Mouse (Mus musculus): Measurements from ENCODE around the gene Ugt1a6a. TPM values are rescaled to one million over a fixed set of nuclear protein-coding genes. Genes with fewer than 3 reads are reported as not detected.

The Ugt1a6a gene
- polyA plus RNA-seq, 1 experiment from 2014 or later, result 0.80 TPM

DNA sequence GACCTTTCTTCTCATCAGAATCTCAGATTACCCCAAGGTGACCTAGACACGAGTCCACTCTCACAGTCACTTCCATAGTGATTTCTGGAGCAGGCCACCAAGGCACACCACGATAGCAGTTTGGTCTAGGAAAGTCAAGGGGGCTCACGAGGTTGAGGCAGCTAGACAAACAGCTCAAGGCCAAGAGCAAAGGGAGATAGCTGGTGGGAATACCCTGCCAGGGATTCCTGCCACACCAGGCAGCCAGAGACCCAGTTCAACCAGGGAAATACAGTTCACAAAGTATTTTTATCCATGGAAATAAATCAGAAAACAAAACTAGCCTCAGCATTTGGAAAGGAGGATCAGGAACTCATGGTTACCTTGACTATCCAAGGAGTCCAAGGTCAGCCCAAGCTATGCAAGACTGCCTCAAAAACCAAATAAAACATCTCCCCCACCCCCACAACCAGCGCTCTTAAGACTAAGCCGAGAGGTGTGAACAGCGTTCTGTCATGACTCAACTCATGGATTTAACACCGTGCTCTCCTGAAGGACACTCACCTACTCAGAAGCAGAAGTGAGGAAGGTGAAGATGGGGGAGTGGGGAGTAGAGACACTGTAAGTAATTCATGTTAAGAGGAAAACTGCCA is 129.7 kb downstream of the Ugt1a6a start:
- no peak overlapping the region for H3K4me2 ChIP-seq
- ATAC-seq (replicated peaks; ENCODE audit: low FRiP score) (no peak), DNase-seq (ENCODE audit: low spot score) (no peak)
- H3K9ac ChIP-seq (ENCODE audit: low read depth, low read length), result no peak overlapping the region
- H3K4me3 ChIP-seq (ENCODE audit: low read depth, low read length), result no peak overlapping the region
- H3K27me3 ChIP-seq (replicated peaks; ENCODE audit: control insufficient read depth, insufficient read depth, low read length), result no peaks in the 10 kb centered on the region
- peaks cover 21% of the 10 kb centered on the region for H3K9me3 ChIP-seq (ENCODE audit: control insufficient read depth, low read length)
- H3K4me1 ChIP-seq (replicated peaks; ENCODE audit: control insufficient read depth, insufficient read depth, low read length), result peaks cover 32% of the 10 kb centered on the region
- 86% methylated on average over 7 of the region's 7 CpGs for WGBS
- H3K36me3 ChIP-seq (ENCODE audit: control insufficient read depth, insufficient read depth, low read length), result peaks cover 88% of the 10 kb centered on the region
- H3K27ac ChIP-seq (ENCODE audit: low read depth, low read length), result no peak overlapping the region

GRCm38 (mm10) chr1:88264869-88265240 is 130.2 kb downstream of the Ugt1a6a start:
- no peak overlapping the region for H3K27ac ChIP-seq (ENCODE audit: low read depth, low read length)
- no peaks in the 10 kb centered on the region for H3K27me3 ChIP-seq (replicated peaks; ENCODE audit: control insufficient read depth, insufficient read depth, low read length)
- no peak overlapping the region for H3K4me2 ChIP-seq
- peaks cover 27% of the 10 kb centered on the region for H3K4me1 ChIP-seq (replicated peaks; ENCODE audit: control insufficient read depth, insufficient read depth, low read length)
- DNase-seq (ENCODE audit: low spot score) (no peak), ATAC-seq (replicated peaks; ENCODE audit: low FRiP score) (no peak)
- H3K4me3 ChIP-seq (ENCODE audit: low read depth, low read length), result no peak overlapping the region
- WGBS, result 75% methylated on average over 4 of the region's 4 CpGs
- H3K9me3 ChIP-seq (ENCODE audit: control insufficient read depth, low read length), result peaks cover 21% of the 10 kb centered on the region
- peaks cover 93% of the 10 kb centered on the region for H3K36me3 ChIP-seq (ENCODE audit: control insufficient read depth, insufficient read depth, low read length)
- no peak overlapping the region for H3K9ac ChIP-seq (ENCODE audit: low read depth, low read length)

DNA sequence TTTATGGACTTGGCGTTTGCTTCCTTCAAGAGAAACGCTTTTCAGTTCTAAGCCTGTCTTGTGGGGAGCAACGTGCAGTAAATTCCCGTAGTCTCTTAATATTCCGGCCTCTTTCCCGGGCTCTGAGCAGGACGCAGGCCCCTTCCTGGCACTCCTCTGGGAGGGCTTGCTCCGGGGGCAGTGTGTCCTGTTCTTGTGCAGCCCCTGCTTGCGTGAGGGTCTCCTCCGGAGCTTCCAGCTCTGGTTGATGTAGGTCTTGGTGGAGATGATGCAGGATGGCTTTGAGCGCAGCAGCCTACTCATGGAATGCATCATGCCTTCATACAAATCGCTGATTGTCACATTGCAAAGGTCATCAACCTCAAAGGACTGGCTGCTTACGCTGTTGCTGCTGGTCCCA is 131.5 kb downstream of the Ugt1a6a start:
- H3K9ac ChIP-seq (ENCODE audit: low read depth, low read length), result no peak overlapping the region
- DNase-seq (ENCODE audit: low spot score), result no peak
- no peaks in the 10 kb centered on the region for H3K27me3 ChIP-seq (replicated peaks; ENCODE audit: control insufficient read depth, insufficient read depth, low read length)
- peaks cover 14% of the 10 kb centered on the region for H3K4me1 ChIP-seq (replicated peaks; ENCODE audit: control insufficient read depth, insufficient read depth, low read length)
- no peak overlapping the region for H3K4me2 ChIP-seq
- H3K4me3 ChIP-seq (ENCODE audit: low read depth, low read length), result no peak overlapping the region
- no peak for ATAC-seq (replicated peaks; ENCODE audit: low FRiP score)
- 89% methylated on average over 13 of the region's 13 CpGs for WGBS
- peaks cover 16% of the 10 kb centered on the region for H3K9me3 ChIP-seq (ENCODE audit: control insufficient read depth, low read length)
- peaks cover 90% of the 10 kb centered on the region for H3K36me3 ChIP-seq (ENCODE audit: control insufficient read depth, insufficient read depth, low read length)
- no peak overlapping the region for H3K27ac ChIP-seq (ENCODE audit: low read depth, low read length)

GRCm38 (mm10) chr1:88267489-88267888 is 132.9 kb downstream of the Ugt1a6a start:
- DNase-seq (ENCODE audit: low spot score), result no peak
- Histone ChIP-seq H3K27ac (ENCODE audit: low read depth, low read length) (no peak overlapping the region), H3K4me2 (no peak overlapping the region), H3K4me3 (ENCODE audit: low read depth, low read length) (no peak overlapping the region), H3K36me3 (ENCODE audit: control insufficient read depth, insufficient read depth, low read length) (peaks cover 90% of the 10 kb centered on the region), H3K9ac (ENCODE audit: low read depth, low read length) (no peak overlapping the region), H3K4me1 (replicated peaks; ENCODE audit: control insufficient read depth, insufficient read depth, low read length) (peaks cover 2% of the 10 kb centered on the region; the same call in 1 of the 2 replicates), H3K27me3 (replicated peaks; ENCODE audit: control insufficient read depth, insufficient read depth, low read length) (no peaks in the 10 kb centered on the region), H3K9me3 (ENCODE audit: control insufficient read depth, low read length) (peaks cover 11% of the 10 kb centered on the region)
- WGBS, result 94% methylated on average over 6 of the region's 6 CpGs
- ATAC-seq (replicated peaks; ENCODE audit: low FRiP score), result no peak; the same call in 1 of the 2 replicates

- Histone ChIP-seq H3K9me3 (ENCODE audit: control insufficient read depth, low read length) (peaks cover 11% of the 10 kb centered on the region), H3K36me3 (ENCODE audit: control insufficient read depth, insufficient read depth, low read length) (peaks cover 90% of the 10 kb centered on the region), H3K27me3 (replicated peaks; ENCODE audit: control insufficient read depth, insufficient read depth, low read length) (no peaks in the 10 kb centered on the region), H3K4me1 (replicated peaks; ENCODE audit: control insufficient read depth, insufficient read depth, low read length) (no peaks in the 10 kb centered on the region), H3K27ac (ENCODE audit: low read depth, low read length) (no peak overlapping the region), H3K9ac (ENCODE audit: low read depth, low read length) (no peak overlapping the region), H3K4me3 (ENCODE audit: low read depth, low read length) (no peak overlapping the region), H3K4me2 (no peak overlapping the region)
- ATAC-seq (replicated peaks; ENCODE audit: low FRiP score) (no peak), DNase-seq (ENCODE audit: low spot score) (no peak)
- WGBS, result 83% methylated on average over 6 of the region's 6 CpGs
These were observed 133.5 kb downstream of the Ugt1a6a start for GRCm38 (mm10) chr1:88268070-88268469.

Other genes starting within 250 kb of the Ugt1a6a start
- gene Usp40, start 126.3 kb upstream of the Ugt1a6a start, polyA plus RNA-seq (2014; fragmentation: Nextera tagmentation; extraction: Ambion mirVana), result 17.9 and 20.5 TPM in 2 replicates
- gene Ugt1a10, start 79.4 kb upstream of the Ugt1a6a start, polyA plus RNA-seq (2014; fragmentation: Nextera tagmentation; extraction: Ambion mirVana), result not detected in 2 replicates
- not detected in 2 replicates for gene Ugt1a9, start 64.0 kb upstream of the Ugt1a6a start, polyA plus RNA-seq (2014; fragmentation: Nextera tagmentation; extraction: Ambion mirVana)
- not detected in 2 replicates for gene Ugt1a8, start 47.0 kb upstream of the Ugt1a6a start, polyA plus RNA-seq (2014; fragmentation: Nextera tagmentation; extraction: Ambion mirVana)
- gene Ugt1a7c, start 39.7 kb upstream of the Ugt1a6a start, polyA plus RNA-seq (2014; fragmentation: Nextera tagmentation; extraction: Ambion mirVana), result 1.6 and 2.8 TPM in 2 replicates
- 0.11 and 0.31 TPM in 2 replicates for gene Ugt1a6b, start 31.6 kb upstream of the Ugt1a6a start, polyA plus RNA-seq (2014; fragmentation: Nextera tagmentation; extraction: Ambion mirVana)
- not detected in 2 replicates for gene Ugt1a5, start 31.2 kb downstream of the Ugt1a6a start, polyA plus RNA-seq (2014; fragmentation: Nextera tagmentation; extraction: Ambion mirVana)
- not detected in 2 replicates for gene Ugt1a2, start 65.8 kb downstream of the Ugt1a6a start, polyA plus RNA-seq (2014; fragmentation: Nextera tagmentation; extraction: Ambion mirVana)
- gene Dnajb3, start 71.0 kb downstream of the Ugt1a6a start, polyA plus RNA-seq (2014; fragmentation: Nextera tagmentation; extraction: Ambion mirVana), result 7.9 and 10.4 TPM in 2 replicates
- 0.14 TPM in 1 of 2 replicates, not detected in the other for gene Ugt1a1, start 77.2 kb downstream of the Ugt1a6a start, polyA plus RNA-seq (2014; fragmentation: Nextera tagmentation; extraction: Ambion mirVana)
- gene Mroh2a, start 92.2 kb downstream of the Ugt1a6a start, polyA plus RNA-seq (2014; fragmentation: Nextera tagmentation; extraction: Ambion mirVana), result 1.3 and 1.5 TPM in 2 replicates
- gene Hjurp, start 142.8 kb downstream of the Ugt1a6a start, polyA plus RNA-seq (2014; fragmentation: Nextera tagmentation; extraction: Ambion mirVana), result 146 and 168 TPM in 2 replicates
- gene Trpm8, start 142.9 kb downstream of the Ugt1a6a start, polyA plus RNA-seq (2014; fragmentation: Nextera tagmentation; extraction: Ambion mirVana), result not detected in 2 replicates

Measured in liver, embryonic 11.5 days (tissue).